Mouse (Mus musculus) hematopoietic multipotent progenitor cell, adult 10-12 weeks (in vitro differentiated cells): ENCODE measurements around the gene Ccdc71l. TPM values are rescaled to one million over a fixed set of nuclear protein-coding genes. Genes with fewer than 3 reads are reported as not detected.

Experiments used
- polyA plus RNA-seq: library from polyadenylated mRNA; stranded (reverse); fragments of >175 nt; gene quantifications from 2 replicates; pipeline ENCODE4 v1.2.3, GENCODE M21; 2012; ENCODE audit warnings: low replicate concordance

Ccdc71l gene
- polyA plus RNA-seq = 26.6 and 40.5 TPM in 2 replicates

GRCm38 (mm10) chr12:32378528-32379295 lies at the start of gene Ccdc71l:
Gene Ccdc71l, plus strand, starts transcription at chr12:32378704.

Other genes starting within 250 kb of the Ccdc71l start
- 4.3 and 9.3 TPM in 2 replicates for gene Pik3cg, start 170.0 kb upstream of the Ccdc71l start, polyA plus RNA-seq